Mouse (Mus musculus): ENCODE data around the gene Rab44.
"Not testable (repeated sequence)": the region's sequence is repeated elsewhere in the genome, so short reads cannot be mapped to it uniquely, and the experiment has no call there.

The Rab44 gene
- long read RNA-seq, experiment 1: 0 reads
- long read RNA-seq, experiment 2: 0 reads

DNA sequence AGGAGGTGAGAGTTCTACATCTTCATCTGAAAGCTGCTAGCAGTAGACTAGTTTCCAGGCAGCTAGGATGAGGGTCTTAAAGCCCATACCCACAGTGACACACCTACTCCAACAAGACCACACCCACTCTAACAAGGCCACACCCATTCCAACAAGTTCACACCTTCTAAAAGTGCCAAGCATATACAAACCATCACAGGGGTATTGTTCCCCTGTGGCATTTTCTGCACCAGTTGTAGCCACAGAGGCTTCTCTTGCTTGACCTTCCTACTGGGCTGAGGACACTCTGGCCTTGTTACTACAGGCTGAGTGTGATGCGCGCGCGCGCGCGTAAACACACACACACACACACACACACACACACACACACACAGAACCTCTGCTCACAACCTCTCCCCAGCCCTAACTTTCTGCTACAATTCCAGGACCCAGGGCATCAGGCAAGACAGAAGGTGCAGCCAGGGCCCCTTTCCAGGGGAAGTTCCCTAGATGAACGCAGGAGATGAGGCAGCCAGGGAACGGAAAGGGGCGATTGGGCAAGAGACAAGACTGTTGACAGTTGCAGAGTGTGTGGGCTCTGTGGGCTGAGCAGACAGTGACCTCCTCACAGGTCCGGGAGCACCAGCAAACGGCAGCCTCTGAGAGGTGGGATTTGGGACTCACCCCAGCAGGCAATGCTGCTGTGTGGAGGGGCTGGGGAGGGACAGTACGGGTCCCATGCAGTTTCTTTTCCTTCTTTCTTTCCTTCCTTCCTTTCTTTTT, at the start of gene Rab44:
Gene Rab44, plus strand, starts transcription at position 555 of the 762 bp plus-strand sequence.
- intact Hi-C loops (cut with DNase I): no loop called here

DNA sequence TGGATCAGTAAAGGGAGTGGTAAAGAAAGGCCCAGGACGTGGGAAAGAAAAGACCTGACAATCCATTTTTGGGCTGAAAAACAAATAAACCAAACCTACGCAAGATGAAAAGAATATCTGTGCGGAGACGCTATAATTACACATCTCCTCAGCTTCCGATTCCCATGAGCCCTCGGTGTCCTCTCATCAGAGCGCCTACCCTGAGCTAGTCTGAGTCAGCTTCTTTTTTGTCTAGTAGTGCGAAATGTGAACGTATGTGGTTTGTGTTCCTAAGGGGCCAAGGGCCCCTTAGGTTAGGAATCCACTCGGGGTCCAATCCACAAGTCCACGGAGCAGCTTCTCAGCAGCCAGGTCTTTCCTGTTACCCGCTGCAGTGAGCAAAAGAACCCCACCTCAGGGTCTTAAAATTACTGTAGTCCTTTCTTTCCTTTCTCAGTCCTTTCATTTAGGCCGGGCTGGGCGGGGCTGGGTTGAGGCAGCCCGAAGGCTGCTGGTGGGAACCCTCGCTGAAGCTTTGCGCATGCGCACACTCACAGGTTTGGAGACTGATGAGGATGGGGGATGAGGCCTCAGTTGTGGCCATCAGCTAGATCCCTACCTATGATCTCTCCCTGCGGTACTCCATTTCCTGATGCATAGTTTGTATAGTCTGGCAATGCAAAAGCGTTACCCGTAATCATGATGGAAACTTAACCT, 48.6 kb upstream of the Rab44 start:
- intact Hi-C loops (cut with DNase I): no loop called here

DNA sequence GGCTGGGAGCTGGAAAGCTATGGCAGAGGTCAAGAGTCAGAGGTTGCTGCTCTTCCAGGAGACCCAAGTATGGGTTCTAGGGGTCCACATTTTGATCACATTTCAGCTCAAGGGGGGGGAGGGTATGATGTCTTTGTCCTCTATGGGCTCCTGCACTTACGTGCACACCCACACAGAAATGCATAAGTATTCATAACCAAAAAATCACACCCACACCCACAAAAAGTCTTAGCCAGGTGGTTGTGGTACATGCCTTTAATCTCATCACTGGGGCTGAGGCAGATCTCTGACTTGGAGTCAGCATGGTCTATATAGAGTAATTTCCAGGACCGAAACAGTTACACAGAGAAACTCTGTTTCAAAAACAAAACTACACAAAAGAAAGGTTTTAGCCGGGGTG, 48.0 kb upstream of the Rab44 start:
- intact Hi-C loops (cut with DNase I): no loop called here

- intact Hi-C loops (cut with DNase I): not testable (repeated sequence)
Observed at GRCm38 (mm10) chr17:29067416-29067815, 46.5 kb upstream of the Rab44 start.

DNA sequence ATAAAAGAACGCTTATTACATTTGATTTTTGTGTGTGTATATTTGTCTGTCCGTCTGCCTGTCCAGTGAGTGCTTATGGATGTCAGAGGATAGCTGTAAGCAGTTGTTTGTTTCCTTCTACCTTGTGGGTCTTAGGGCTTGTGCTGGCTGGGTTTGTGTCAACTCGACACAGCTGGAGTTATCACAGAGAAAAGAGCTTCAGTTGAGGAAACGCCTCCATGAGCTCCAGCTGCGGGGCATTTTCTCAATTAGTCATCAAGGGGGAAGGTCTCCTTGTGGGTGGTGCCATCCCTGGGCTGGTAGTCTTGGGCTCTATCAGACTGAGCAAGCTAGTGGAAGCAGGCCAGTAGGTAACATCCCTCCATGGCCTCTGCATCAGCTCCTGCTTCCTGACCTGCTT, 46.1 kb upstream of the Rab44 start:
- intact Hi-C loops (cut with DNase I): no loop called here

DNA sequence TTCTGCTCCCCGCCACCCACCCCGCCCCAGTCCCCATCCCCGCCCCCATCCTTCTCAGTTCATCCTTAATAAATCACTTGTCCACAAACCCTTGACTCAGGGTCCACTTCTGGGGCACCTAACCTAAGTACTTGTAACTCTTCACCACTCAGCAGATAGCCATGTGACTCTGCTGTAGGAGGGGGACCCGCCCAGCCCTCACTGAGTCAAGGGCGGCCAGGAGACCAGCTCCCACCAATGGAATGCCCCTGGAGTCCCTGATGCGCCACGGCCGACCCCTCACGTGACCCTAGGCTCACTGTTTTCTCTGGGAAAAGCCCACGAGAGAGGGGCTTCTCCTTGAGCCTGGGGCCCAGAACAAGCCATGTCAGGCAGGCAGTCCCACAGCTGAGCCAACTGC, 44.9 kb upstream of the Rab44 start:
- intact Hi-C loops (cut with DNase I): no loop called here

DNA sequence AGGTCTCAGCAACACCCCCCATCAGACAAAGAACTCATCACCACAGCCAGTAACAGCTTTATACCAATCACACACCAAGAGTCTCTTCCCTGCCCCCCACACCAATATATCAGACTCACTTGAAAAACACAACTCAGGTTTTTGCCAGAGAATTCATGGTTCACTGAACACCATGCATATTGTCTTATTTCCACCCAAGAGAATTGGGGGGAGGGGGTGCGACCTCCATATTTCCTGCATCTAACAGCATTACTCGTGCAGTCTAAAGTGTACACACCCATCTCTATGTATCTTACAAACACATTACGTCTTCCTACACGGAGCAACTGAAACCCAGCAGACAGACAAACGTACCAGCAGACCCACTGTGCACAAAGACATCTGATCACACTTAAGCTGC, 42.1 kb upstream of the Rab44 start:
- intact Hi-C loops (cut with DNase I): no loop called here

GRCm38 (mm10) chr17:29072701-29073307, 41.1 kb upstream of the Rab44 start:
- intact Hi-C loops (cut with DNase I): no loop called here

DNA sequence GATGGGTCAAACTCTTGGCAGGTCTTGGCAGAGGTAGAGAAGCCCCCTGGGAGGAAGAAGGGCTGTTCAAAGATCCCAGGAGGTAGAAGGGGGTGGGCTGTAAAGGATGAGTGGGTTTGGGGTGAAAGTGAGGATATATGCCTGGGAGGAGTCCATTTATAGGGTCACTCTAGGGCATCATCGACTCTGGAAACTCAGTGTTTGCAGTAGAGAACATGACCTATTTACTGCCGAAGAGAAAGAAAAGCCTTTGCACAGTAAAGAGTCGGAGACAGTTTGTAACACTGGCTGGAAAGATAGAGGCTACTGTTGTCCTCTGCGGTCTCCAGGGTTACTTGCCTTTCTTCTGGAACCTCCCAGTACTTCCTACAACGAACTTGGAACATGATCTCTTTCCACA, 40.6 kb upstream of the Rab44 start:
- intact Hi-C loops (cut with DNase I): no loop called here

GRCm38 (mm10) chr17:29074085-29074484, 39.9 kb upstream of the Rab44 start:
- intact Hi-C loops (cut with DNase I): no loop called here

GRCm38 (mm10) chr17:29076235-29076634, 37.7 kb upstream of the Rab44 start:
- intact Hi-C loops (cut with DNase I): no loop called here

DNA sequence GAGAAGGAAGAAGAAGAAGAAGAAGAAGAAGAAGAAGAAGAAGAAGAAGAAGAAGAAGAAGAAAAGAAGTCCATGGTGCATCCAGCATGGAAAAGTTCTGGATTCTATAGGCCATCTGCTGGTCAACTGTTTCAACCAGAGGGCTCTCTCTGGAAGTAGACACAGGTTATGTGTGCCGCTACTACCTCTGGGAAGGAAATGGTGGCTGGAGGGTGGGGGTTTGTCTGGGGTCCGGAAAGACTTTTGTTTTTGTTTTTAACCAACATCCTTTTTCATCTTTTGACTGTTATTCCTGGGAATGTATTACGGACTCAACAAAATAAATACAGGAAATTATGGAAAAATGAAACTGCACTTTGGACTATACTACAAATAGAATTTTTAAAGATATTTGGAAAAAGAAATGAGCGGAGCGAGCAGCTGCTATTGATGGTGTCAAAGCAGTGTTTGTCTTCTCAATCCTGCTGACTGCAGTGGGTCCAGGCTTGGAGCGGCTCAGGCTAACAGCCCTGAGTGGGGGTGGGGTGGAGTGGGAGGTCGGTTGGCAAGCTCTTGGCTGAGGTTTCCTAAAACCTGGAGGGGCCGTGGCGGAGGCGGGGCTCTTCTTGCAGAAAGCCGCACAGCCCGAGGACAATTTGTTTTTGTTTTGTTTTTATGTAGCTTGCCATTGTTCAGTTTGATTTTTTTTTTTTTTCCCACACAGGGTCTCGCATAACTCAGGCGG, 36.0 kb upstream of the Rab44 start:
- intact Hi-C loops (cut with DNase I): no loop called here

DNA sequence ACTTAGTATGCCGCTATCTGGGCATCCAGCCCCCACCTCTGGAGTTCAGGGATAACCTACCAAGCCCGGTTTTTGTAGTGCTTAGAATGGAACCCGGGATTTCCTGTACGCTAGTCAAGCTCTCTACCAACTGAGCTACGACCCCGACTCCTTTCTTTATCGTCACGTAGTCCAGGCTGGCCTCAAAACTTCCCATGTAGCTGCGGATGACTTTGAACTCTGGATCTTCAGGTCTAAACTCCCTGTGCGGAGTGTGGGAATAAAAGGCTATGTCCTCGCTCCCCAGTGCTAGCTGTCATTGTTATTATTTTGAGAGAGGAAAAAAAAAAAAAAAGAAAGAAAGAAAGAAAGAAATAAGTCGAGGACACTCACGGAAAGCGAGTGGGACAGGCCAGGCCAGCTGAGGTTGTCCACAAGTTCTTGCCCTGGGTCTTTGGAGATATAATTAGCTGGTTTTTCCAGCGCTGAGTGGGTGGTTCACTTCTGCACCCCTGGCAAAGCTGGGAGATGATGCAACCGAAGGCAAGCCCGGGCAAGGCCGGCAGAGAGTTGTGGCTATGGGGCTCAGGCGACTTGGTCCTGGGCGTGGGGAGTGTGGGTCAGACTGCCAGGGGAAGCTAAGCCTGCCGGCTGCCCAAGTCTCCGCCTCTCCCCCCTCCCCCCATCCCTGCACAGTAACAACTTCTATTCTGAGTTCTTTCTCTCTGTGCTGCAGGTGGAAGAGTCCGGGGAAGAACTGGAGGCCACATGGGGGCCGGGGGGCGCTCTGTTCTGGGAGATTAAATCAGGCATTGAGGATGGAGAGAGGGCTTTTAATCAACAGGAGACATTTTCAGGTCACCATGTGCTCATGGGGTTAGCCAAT, 35.2 kb upstream of the Rab44 start:
- intact Hi-C loops (cut with DNase I): no loop called here

DNA sequence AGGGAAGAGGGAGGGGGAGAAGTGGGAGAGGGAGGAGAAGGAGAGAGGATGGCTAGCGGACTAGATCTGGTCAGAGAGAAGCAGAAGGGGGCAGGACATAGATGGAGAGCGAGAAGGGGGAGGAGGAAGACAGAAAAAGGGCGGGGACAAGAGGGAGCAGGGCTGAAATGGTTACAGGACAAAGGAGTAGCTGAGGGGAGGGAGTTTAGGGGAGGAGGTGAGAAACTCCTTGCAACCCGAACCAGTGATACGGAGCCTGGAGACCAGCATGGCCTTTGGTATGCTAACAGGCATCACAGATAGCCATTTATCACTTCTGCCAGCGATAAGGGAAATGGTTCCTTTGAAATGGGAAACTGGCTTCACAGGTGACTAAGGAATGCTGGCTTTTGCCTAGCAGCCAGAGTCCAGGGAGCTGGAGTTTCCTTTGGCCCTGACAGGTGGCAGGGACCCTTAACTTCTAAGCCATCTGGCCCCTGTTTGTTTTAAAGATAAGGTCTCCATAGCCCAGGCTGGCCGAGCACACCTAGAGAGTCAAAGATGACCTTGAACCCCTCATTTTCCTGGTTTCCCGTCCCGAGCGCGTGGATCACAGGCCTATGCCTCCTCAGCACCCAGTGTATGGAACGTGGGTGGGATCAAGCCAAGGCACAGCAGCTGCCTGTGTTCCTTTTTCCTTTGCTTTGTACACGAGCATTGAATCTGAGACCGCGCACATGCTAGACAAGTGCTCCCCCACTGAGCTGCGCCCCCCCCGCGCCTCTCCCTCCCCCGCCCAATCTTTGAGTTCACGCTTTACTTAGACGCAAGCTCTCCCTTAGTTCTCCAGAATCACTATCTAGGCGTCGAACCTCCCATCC, 33.0 kb upstream of the Rab44 start:
- intact Hi-C loops (cut with DNase I): no loop called here

DNA sequence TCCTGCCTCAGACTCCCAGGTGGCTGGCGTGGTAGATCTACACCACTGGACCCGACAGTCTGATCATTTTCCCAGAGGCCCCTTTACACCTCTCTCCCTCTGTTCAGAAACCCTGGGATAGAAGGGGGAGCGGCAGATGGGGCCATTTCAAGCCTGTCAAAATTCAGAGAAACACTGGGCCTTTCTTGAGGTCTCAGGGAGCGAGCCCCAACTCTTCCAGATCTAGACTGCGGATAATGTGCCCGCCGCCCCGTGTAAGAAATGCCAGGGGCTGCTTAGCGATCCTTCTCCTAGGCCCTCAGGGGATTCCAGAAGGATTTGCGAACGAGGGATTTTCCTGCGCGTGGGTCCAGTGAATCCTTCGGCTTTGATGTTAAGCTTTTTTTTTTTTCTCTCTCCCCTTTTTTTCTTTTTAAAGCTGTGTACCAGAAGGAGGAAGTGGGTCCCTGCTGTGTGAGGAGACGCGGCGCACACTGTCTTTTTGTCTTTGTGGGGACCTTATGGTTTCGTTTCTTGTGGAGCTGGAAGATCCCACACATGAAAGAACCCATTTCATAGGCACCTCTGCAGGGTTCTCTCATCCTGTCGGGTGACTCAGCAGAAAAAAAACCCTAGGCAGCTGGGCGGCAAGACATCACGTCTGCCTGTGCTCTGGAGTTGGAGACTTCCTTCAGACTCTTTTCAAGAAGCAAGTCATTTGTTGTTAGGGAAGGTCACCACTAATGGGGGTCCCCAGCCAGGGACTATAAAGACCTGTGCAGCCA, 32.1 kb upstream of the Rab44 start:
- intact Hi-C loops (cut with DNase I): no loop called here

GRCm38 (mm10) chr17:29083586-29083985, 30.4 kb upstream of the Rab44 start:
- intact Hi-C loops (cut with DNase I): no loop called here

DNA sequence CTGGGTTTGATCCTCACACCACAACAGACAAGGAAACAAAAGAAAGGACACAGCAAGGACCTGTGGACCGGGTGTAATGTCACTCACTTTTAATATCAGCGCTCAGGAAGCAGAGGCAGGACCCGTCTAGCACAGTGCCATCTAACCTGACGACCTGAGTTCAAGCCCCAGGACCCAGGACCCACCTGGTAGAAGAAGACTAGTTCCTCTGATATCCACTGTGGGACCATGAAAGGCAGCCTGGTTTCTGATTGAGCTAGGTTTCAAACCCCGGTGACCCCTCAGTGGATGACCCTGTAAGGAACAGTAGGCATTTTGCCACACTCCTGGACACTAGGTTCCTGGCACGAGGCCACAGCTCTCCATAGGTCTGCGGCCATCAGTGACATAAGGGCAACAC, 29.3 kb upstream of the Rab44 start:
- intact Hi-C loops (cut with DNase I): no loop called here

- intact Hi-C loops (cut with DNase I): no loop called here
Observed at GRCm38 (mm10) chr17:29085266-29085665, 28.7 kb upstream of the Rab44 start.

DNA sequence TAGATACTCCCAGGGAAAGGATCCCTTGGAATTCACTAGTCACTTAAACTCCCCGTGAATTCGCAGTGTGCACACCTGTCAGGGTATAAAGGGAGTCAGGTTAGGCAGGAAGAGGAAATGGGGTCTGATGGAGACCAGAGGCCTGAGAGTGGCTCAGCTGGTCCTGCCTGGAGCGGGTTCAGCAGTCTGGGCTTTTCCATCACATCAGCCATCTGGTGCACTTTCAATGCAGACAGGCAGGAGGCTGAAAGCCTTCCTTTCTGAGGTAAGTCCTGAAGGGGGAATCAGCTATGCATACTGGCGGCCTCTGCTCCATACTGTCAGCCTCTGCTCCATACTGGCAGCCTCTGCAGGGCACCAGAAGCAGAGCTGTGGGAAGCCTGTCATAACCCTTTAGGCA, 27.0 kb upstream of the Rab44 start:
- intact Hi-C loops (cut with DNase I): no loop called here

Data from adrenal gland (tissue).